Mouse (Mus musculus) E14TG2a.4 (cell line): Measurements from ENCODE around the gene AC192777.2.
"Not testable (repeated sequence)": the region's sequence is repeated elsewhere in the genome, so short reads cannot be mapped to it uniquely, and the experiment has no call there.

Experiments used
- H3K27me3 ChIP-seq: 2 replicates; pipeline ENCODE4 v1.6.1; 2014; ENCODE audit warnings: low read length, control low read depth; ENCODE audit not compliant: insufficient read depth
- H3K36me3 ChIP-seq: 2 replicates; pipeline ENCODE4 v1.6.1; 2014; ENCODE audit warnings: low read length, control low read depth; ENCODE audit not compliant: insufficient read depth
- H3K4me1 ChIP-seq: replicated peaks from 2 replicates; pipeline ENCODE4 v1.6.1; 2014; ENCODE audit warnings: low read depth, low read length, control low read depth
- H3K4me3 ChIP-seq: replicated peaks from 2 replicates; pipeline ENCODE4 v1.5.1; 2014; ENCODE audit warnings: mild to moderate bottlenecking, low read length
- H3K9me3 ChIP-seq: 2 replicates; pipeline ENCODE4 v1.6.1; 2014; ENCODE audit warnings: low read length, control low read depth

Gene AC192777.2

DNA sequence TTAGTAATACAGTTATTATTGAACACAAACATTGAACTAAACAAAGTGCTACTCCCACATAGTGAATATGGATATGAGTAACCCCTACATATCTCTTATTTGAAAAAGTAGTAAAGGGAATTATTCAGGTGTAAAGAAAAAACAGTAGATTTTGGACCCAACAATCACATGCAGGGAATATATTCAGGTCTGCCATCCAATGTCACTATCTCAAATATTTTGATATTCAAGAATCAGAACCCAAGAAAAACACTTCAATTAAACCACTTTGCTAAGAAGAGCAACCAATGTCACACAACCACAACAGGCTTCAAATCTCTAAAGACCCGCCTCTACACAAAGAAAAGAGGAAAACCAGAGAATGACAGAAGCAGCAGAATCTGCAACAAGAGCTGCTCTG lies at the start of gene AC192777.2:
Gene AC192777.2, plus strand, starts transcription at position 301 of the 400 bp plus-strand sequence.
- H3K4me1 ChIP-seq, H3K9me3 ChIP-seq, H3K27me3 ChIP-seq, H3K4me3 ChIP-seq, H3K36me3 ChIP-seq: not testable (repeated sequence)

DNA sequence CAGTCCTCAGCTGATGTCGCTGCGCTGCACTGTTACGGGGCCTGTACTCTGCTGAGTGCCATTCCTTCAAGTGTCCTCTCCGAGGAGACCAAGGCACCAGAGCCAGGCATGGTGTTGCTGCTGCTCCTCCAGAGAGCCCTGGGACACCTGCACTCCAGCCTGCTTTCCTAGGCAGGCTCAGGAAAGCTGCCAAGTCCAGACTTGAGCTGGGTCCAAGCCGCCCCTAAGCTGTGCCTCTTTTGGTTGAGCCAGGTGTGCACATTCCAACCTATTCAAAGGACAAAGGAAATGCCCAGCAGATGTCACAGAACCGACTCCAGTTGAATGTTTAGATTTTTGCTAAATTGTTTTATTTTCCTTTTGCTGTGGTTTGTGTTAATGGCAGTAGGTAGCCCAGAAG lies 20.9 kb downstream of the AC192777.2 start:
- not testable (repeated sequence) for H3K4me1 ChIP-seq, H3K4me3 ChIP-seq, H3K27me3 ChIP-seq, H3K9me3 ChIP-seq, H3K36me3 ChIP-seq

DNA sequence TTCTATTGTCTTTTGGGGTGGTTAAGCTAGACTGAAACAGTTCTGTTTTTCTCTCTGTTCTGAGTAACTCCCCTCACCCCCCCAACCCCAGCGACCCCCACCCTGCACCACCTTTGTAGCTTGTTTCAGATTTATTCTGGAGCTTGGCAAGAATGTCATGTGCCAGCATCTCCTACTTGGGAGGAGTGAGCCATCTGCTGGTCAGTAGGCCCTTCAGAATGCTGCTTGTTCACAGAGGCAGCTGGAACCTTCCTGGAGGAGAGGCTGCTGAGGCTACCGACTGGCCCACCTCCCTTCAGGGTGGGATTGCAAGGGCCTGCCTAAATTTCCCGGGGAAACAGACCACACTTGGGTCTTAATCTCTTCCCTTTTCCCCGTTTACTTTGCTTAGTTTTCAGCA lies 21.6 kb downstream of the AC192777.2 start:
- H3K4me1 ChIP-seq, H3K27me3 ChIP-seq, H3K4me3 ChIP-seq, H3K9me3 ChIP-seq, H3K36me3 ChIP-seq: not testable (repeated sequence)
